ENCODE assay signal across 17 mouse cellular contexts in genomic region chr13:46904982-46905621, GRCm38 (mm10). TPM values are rescaled to one million over a fixed set of nuclear protein-coding genes. Genes with fewer than 3 reads are reported as not detected.
A peak's percentile ranks its signal among the peaks of the same experiment; 100 is the strongest.
DNase-seq lines count a peak whose midpoint lies in the region; ATAC-seq lines count a peak whose summit lies in the region.
"Had no signal": no experiment of that assay in that cellular context is flagged by ENCODE, and none has a peak within 500 bp of the region (broad histone marks: within the 10 kb centered on the region; RNA-seq: fewer than 3 reads in every experiment).

No protein-coding gene starts in this region.

- no peaks in the 10 kb centered on the region for H3K36me3 ChIP-seq in heart, embryonic 16.5 days (ENCODE audit: control insufficient read depth, insufficient read depth)
- H3K36me3 ChIP-seq in liver, embryonic 15.5 days (replicated peaks) = no peaks in the 10 kb centered on the region
- H3K36me3 ChIP-seq: forebrain, embryonic 15.5 days; intestine, embryonic 15.5 days; lung, embryonic 15.5 days had no signal

- no peak overlapping the region for H3K4me2 ChIP-seq in heart, embryonic 16.5 days (ENCODE audit: low read depth, low read length)
- H3K4me2 ChIP-seq in liver, embryonic 15.5 days = peak overlapping the region; percentile 32
- H3K4me2 ChIP-seq: forebrain, embryonic 15.5 days; intestine, embryonic 15.5 days; kidney, embryonic 15.5 days; lung, embryonic 15.5 days had no signal

- no peak for DNase-seq in heart, postnatal 25 days (ENCODE audit: low spot score)
- no peak for DNase-seq in layer of hippocampus, adult 9-11 months
- no peak for DNase-seq in retina, postnatal 1 day
- DNase-seq in ovary, postnatal 14 days (ENCODE audit: low spot score) = no peak
- DNase-seq: cerebellum, postnatal 10 days; layer of hippocampus, postnatal 36 days; right cerebral cortex, postnatal 14 days; thymus, postnatal 25 days had no signal

- no peak overlapping the region for H3K4me3 ChIP-seq in heart, embryonic 16.5 days (ENCODE audit: low read length)
- H3K4me3 ChIP-seq in liver, embryonic 15.5 days (replicated peaks) = 0 out of 2 replicates have a peak overlapping the region, but pooled peaks have one; percentile 14
- H3K4me3 ChIP-seq: embryonic facial prominence, embryonic 10.5 days; forebrain, embryonic 15.5 days; intestine, embryonic 15.5 days; kidney, embryonic 15.5 days; lung, embryonic 15.5 days had no signal

- 82% methylated on average over 14 of the region's 14 CpGs for WGBS in heart, embryonic 16.5 days
- 19% methylated on average over 14 of the region's 14 CpGs for WGBS in liver, embryonic 15.5 days (ENCODE audit: insufficient replicate concordance)

- intact Hi-C loops in heart, postnatal 25 days (cut with DNase I) = no loop called here

- peaks cover 3% of the 10 kb centered on the region for H3K9me3 ChIP-seq in heart, embryonic 16.5 days (replicated peaks; ENCODE audit: control insufficient read depth, low read length)
- no peaks in the 10 kb centered on the region for H3K9me3 ChIP-seq in liver, embryonic 15.5 days (replicated peaks)
- H3K9me3 ChIP-seq: forebrain, embryonic 15.5 days; intestine, embryonic 15.5 days; kidney, embryonic 15.5 days; lung, embryonic 15.5 days had no signal

- H3K27me3 ChIP-seq in heart, embryonic 16.5 days (ENCODE audit: control insufficient read depth, insufficient read depth, low read length) = no peaks in the 10 kb centered on the region
- H3K27me3 ChIP-seq in liver, embryonic 15.5 days = no peaks in the 10 kb centered on the region
- H3K27me3 ChIP-seq: forebrain, embryonic 15.5 days; intestine, embryonic 15.5 days; kidney, embryonic 15.5 days; lung, embryonic 15.5 days had no signal

- H3K4me1 ChIP-seq in heart, embryonic 16.5 days (ENCODE audit: control insufficient read depth, insufficient read depth, low read length) = peaks cover 47% of the 10 kb centered on the region
- peaks cover 11% of the 10 kb centered on the region; the same call in 1 of the 2 replicates for H3K4me1 ChIP-seq in liver, embryonic 15.5 days (replicated peaks)
- H3K4me1 ChIP-seq: intestine, embryonic 15.5 days had no signal

- ATAC-seq in heart, embryonic 16.5 days (replicated peaks; ENCODE audit: extremely low read depth, insufficient read depth, low FRiP score) = no peak
- ATAC-seq in common myeloid progenitor, adult 5-6 weeks (replicated peaks; ENCODE audit: low read depth, poor library complexity, severe bottlenecking) = peak; percentile 88
- ATAC-seq in liver, embryonic 15.5 days (ENCODE audit: insufficient read depth) = no peak
- ATAC-seq in monocyte, adult 5-6 weeks (replicated peaks; ENCODE audit: insufficient number of reproducible peaks, low FRiP score, low TSS enrichment, poor library complexity, severe bottlenecking) = peak; percentile 69
- ATAC-seq: forebrain, embryonic 15.5 days; intestine, embryonic 15.5 days had no signal

- H3K9ac ChIP-seq in heart, embryonic 16.5 days (ENCODE audit: low read length) = no peak overlapping the region
- H3K9ac ChIP-seq in liver, embryonic 15.5 days = no peak overlapping the region
- H3K9ac ChIP-seq: forebrain, embryonic 15.5 days; intestine, embryonic 15.5 days; kidney, embryonic 15.5 days; lung, embryonic 15.5 days had no signal

- H3K27ac ChIP-seq in heart, embryonic 16.5 days (ENCODE audit: low read length) = peak overlapping the region; percentile 45; the same call in 1 of the 2 replicates
- peak overlapping the region; percentile 48 for H3K27ac ChIP-seq in liver, embryonic 15.5 days (replicated peaks)
- H3K27ac ChIP-seq: embryonic facial prominence, embryonic 10.5 days; forebrain, embryonic 15.5 days; intestine, embryonic 15.5 days; kidney, embryonic 15.5 days; lung, embryonic 15.5 days had no signal

RNA-seq across cellular contexts. Expression of gene Kif13a, which starts 24.6 kb away (rescaled TPM):
- 17.8 and 30.0 TPM in 2 replicates for polyA plus RNA-seq in heart, embryonic 16.5 days (2015; fragmentation: Nextera tagmentation; extraction: Ambion mirVana)
- total RNA-seq in heart, postnatal 25 days (2021) = 100 to 1,000 TPM; 109 to 118 TPM
- total RNA-seq in common myeloid progenitor, adult 5-6 weeks (2017) = 37.5 and 43.5 TPM in 2 replicates
- 4.1 and 5.3 TPM in 2 replicates for polyA plus RNA-seq in liver, embryonic 15.5 days (2015; fragmentation: Nextera tagmentation; extraction: Ambion mirVana)
- 13.3 to 20.2 TPM (median 18.5 TPM) in 3 replicates for total RNA-seq in monocyte, adult 5-6 weeks (2017)

Comparison
In these comparisons a context has a peak if more than half of its experiments do, and no peak if none do; other contexts are left out.
1. ATAC-seq: peak in common myeloid progenitor, adult 5-6 weeks (single experiment) and monocyte, adult 5-6 weeks (single experiment); none in heart, embryonic 16.5 days (single experiment) and liver, embryonic 15.5 days (single experiment).